Mouse (Mus musculus) c-Kit-positive CD71-negative TER-119-negative erythroid progenitor cells, embryonic 14.5 days (primary cell): ENCODE measurements around the gene Spin2-ps6.
"Not testable (repeated sequence)": the region's sequence is repeated elsewhere in the genome, so short reads cannot be mapped to it uniquely, and the experiment has no call there.

Source experiments
- DNase-seq: peaks from one replicate; pipeline ENCODE4 v3.0.0-alpha.2; 2013; ENCODE audit warnings: low read depth

The Spin2-ps6 gene

DNA sequence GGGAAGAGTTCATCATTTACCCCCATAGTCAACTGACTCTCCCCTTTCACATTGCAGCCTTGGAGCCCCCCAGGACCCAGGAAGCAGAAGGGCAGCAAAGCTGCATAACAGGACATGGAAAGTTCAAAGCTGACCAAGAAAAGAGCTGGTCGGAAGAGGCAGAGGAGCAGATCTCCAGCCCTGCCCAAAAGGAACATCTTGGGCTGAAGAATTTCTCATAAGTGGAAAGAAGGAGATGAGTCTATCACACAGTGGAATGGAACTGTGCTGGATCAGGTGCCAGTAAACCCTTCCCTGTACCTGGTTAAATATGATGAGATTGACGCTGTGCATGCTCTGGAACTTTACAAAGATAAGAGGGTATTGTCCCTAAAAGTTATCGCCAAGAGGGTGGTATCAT is at the start of gene Spin2-ps6:
Gene Spin2-ps6 (plus strand): TSS at position 301 of the 400 bp plus-strand sequence.
- not testable (repeated sequence) for DNase-seq
